7 mouse cellular contexts compared by ENCODE assay signal in genomic region chr3:141466061-141466460, GRCm38 (mm10). TPM values are rescaled to one million over a fixed set of nuclear protein-coding genes. Genes with fewer than 3 reads are reported as not detected.
A peak's percentile ranks its signal among the peaks of the same experiment; 100 is the strongest.
DNase-seq lines count a peak whose midpoint lies in the region; ATAC-seq lines count a peak whose summit lies in the region.

No protein-coding gene starts in this region.

- peak; percentile 21 for ATAC-seq in cerebellum, adult (ENCODE audit: insufficient number of reproducible peaks, low FRiP score, low TSS enrichment)
- ATAC-seq in forebrain, embryonic 13.5 days: peak; percentile 3; the same call in 1 of the 2 replicates
- no peak for ATAC-seq in liver, embryonic 11.5 days (replicated peaks; ENCODE audit: low FRiP score)

- H3K4me1 ChIP-seq in forebrain, embryonic 13.5 days: peaks cover 17% of the 10 kb centered on the region
- H3K4me1 ChIP-seq in liver, embryonic 11.5 days (replicated peaks; ENCODE audit: control insufficient read depth, insufficient read depth, low read length): peaks cover 2% of the 10 kb centered on the region; the same call in 1 of the 2 replicates

- peaks cover 45% of the 10 kb centered on the region for H3K27me3 ChIP-seq in forebrain, embryonic 13.5 days
- peaks cover 33% of the 10 kb centered on the region for H3K27me3 ChIP-seq in liver, embryonic 11.5 days (replicated peaks; ENCODE audit: control insufficient read depth, insufficient read depth, low read length)

- WGBS in forebrain, embryonic 13.5 days: 2% methylated on average over 20 of the region's 20 CpGs
- WGBS in liver, embryonic 11.5 days: 3% methylated on average over 20 of the region's 20 CpGs

- H3K9ac ChIP-seq in forebrain, embryonic 13.5 days: peak overlapping the region; percentile 79
- 0 out of 2 replicates have a peak overlapping the region, but pooled peaks have one; percentile 14 for H3K9ac ChIP-seq in liver, embryonic 11.5 days (ENCODE audit: low read depth, low read length)

- peak overlapping the region; percentile 91 for H3K4me2 ChIP-seq in forebrain, embryonic 13.5 days
- peak overlapping the region; percentile 81 for H3K4me2 ChIP-seq in liver, embryonic 11.5 days

- peak overlapping the region; percentile 81; the same call in 1 of the 2 replicates for H3K27ac ChIP-seq in forebrain, embryonic 13.5 days
- H3K27ac ChIP-seq in liver, embryonic 11.5 days (ENCODE audit: low read depth, low read length): no peak overlapping the region; the same call in 1 of the 2 replicates

- peak overlapping the region; percentile 77 for H3K4me3 ChIP-seq in forebrain, embryonic 13.5 days
- peak overlapping the region; percentile 62 for H3K4me3 ChIP-seq in liver, embryonic 11.5 days (ENCODE audit: low read depth, low read length)

- peak; percentile 21 for DNase-seq in adrenal gland, postnatal 10 days
- DNase-seq in kidney, adult 9 months: peak; percentile 15
- DNase-seq in liver, embryonic 11.5 days (ENCODE audit: low spot score): peak; percentile 35
- peak; percentile 9 for DNase-seq in retina, postnatal 7 days (ENCODE audit: low read depth, low spot score)
- no peak for DNase-seq in spleen, postnatal 14 days (ENCODE audit: low spot score in 2 of 2)

- H3K9me3 ChIP-seq in forebrain, embryonic 13.5 days (replicated peaks): no peaks in the 10 kb centered on the region
- no peaks in the 10 kb centered on the region for H3K9me3 ChIP-seq in liver, embryonic 11.5 days (ENCODE audit: control insufficient read depth, low read length)

- no peaks in the 10 kb centered on the region for H3K36me3 ChIP-seq in forebrain, embryonic 13.5 days (ENCODE audit: poor library complexity, severe bottlenecking)
- no peaks in the 10 kb centered on the region for H3K36me3 ChIP-seq in liver, embryonic 11.5 days (ENCODE audit: control insufficient read depth, insufficient read depth, low read length)

RNA-seq across cellular contexts. Expression of gene Unc5c, which starts 1.0 kb away (rescaled TPM):
- total RNA-seq in adrenal gland, postnatal 10 days (2021): 1 to 10 TPM; 4.2 to 5.0 TPM
- 7.6 and 9.5 TPM in 2 replicates for polyA plus RNA-seq in forebrain, embryonic 13.5 days (2015; fragmentation: Nextera tagmentation; extraction: Ambion mirVana)
- 3.9 and 7.0 TPM in 2 replicates for polyA plus RNA-seq in liver, embryonic 11.5 days (2014; fragmentation: Nextera tagmentation; extraction: Ambion mirVana)

Comparison
In these comparisons a context has a peak if more than half of its experiments do, and no peak if none do; other contexts are left out.
1. DNase-seq: peak in adrenal gland, postnatal 10 days (single experiment), kidney, adult 9 months (single experiment), liver, embryonic 11.5 days (single experiment) and retina, postnatal 7 days (single experiment); none in spleen, postnatal 14 days (0 of 2).